Mouse (Mus musculus) cerebellum, adult 2 months (tissue): ENCODE measurements at regions not wholly inside any gene's neighbourhood (a gene's known extent, or its start where the extent isn't known, plus 50 kb on each side); places are given as distances from the start of the nearest gene placed in this dataset.

Source experiments
- CTCF ChIP-seq: fragments of 200-500 bp; IDR thresholded peaks from 2 replicates; pipeline ENCODE4 v1.5.1; 2011; ENCODE audit warnings: low read depth, mild to moderate bottlenecking, control low read depth, low read length, moderate library complexity, borderline replicate concordance; ENCODE audit not compliant: insufficient read depth
- POLR2A ChIP-seq: fragments of 200-500 bp; IDR thresholded peaks from 2 replicates; pipeline ENCODE4 v1.6.1; 2011; ENCODE audit warnings: low read length, control low read depth, borderline replicate concordance; ENCODE audit not compliant: insufficient read depth

GRCm38 (mm10) chr16:63049100-63049499 is 195.0 kb downstream of the Pros1 start:
- no peak for TF ChIP-seq CTCF
- TF ChIP-seq POLR2A: no peak
